Mouse (Mus musculus): ENCODE data around the gene Mex3b. TPM values are rescaled to one million over a fixed set of nuclear protein-coding genes. Genes with fewer than 3 reads are reported as not detected.

The Mex3b gene
- total and polyA plus RNA-seq, 3 experiments = 0.59 to 2.5 (median 2.1) TPM

GRCm38 (mm10) chr7:82838414-82838813, 28.7 kb upstream of the Mex3b start:
- H3K27ac ChIP-seq (ENCODE audit: insufficient read depth, low read depth) = no peak overlapping the region
- dilution Hi-C loops (cut with MboI; ENCODE audit: extremely low pct_ligation_motif_present, extremely low pct_unique_long_range_greater_than_20kb, low sequenced_read_pairs) = no loop called here
- in situ Hi-C loops (cut with MboI; ENCODE audit: low pct_ligation_motif_present, low pct_unique_long_range_greater_than_20kb, low sequenced_read_pairs) = no loop called here

GRCm38 (mm10) chr7:82838965-82839675, 28.0 kb upstream of the Mex3b start:
- no peak overlapping the region for H3K4me2 ChIP-seq (ENCODE audit: insufficient read depth, low read depth, poor library complexity, severe bottlenecking)
- H3K27ac ChIP-seq (ENCODE audit: insufficient read depth, low read depth) = no peak overlapping the region
- no peaks in the 10 kb centered on the region; the same call in 1 of the 2 replicates for H3K79me2 ChIP-seq (replicated peaks; ENCODE audit: control insufficient read depth, extremely low read depth, insufficient read depth, poor library complexity, severe bottlenecking)
- no peak overlapping the region for H3K4me3 ChIP-seq (replicated peaks in 1 of 3; ENCODE audit: low read depth in 2 of 3, low read length in 2 of 3, poor library complexity in 1 of 3)
- DNase-seq (ENCODE audit: extremely low read depth) = no peak
- H3K27me3 ChIP-seq (replicated peaks) = no peaks in the 10 kb centered on the region
- peaks cover 5 to 19% of the 10 kb centered on the region in 2 experiments; a peak in 3 of 4 replicates for H3K4me1 ChIP-seq (ENCODE audit: control insufficient read depth in 1 of 2, insufficient read depth in 2 of 2)
- in situ Hi-C loops (cut with MboI; ENCODE audit: low pct_ligation_motif_present, low pct_unique_long_range_greater_than_20kb, low sequenced_read_pairs) (no loop called here), dilution Hi-C loops (cut with MboI; ENCODE audit: extremely low pct_ligation_motif_present, extremely low pct_unique_long_range_greater_than_20kb, low sequenced_read_pairs) (no loop called here)
- H3K9ac ChIP-seq (ENCODE audit: insufficient read depth, low read depth) = no peak overlapping the region
- TF ChIP-seq MEF2A (IDR thresholded peaks at IDR 0.05; ENCODE audit: borderline replicate concordance, low read depth, low read length) (no peak), UBTF (IDR thresholded peaks at IDR 0.05; ENCODE audit: low read depth, low read length) (no peak), E2F4 (IDR thresholded peaks at IDR 0.05; ENCODE audit: insufficient replicate concordance, low read depth, low read length) (no peak), MAFK (IDR thresholded peaks at IDR 0.05; ENCODE audit: insufficient replicate concordance, low read length) (no peak), JUN (IDR thresholded peaks at IDR 0.05; ENCODE audit: insufficient read depth, low read depth, low read length) (no peak), POLR2A (IDR thresholded peaks at IDR 0.05; ENCODE audit: low read depth, low read length) (no peak), JUND (conservative IDR thresholded peaks at IDR 0.05; ENCODE audit: low read depth, low read length) (no peak), NRF1 (IDR thresholded peaks at IDR 0.05; ENCODE audit: low read depth, low read length) (no peak), MYC (IDR thresholded peaks at IDR 0.05; ENCODE audit: low read depth, low read length) (no peak), MXI1 (IDR thresholded peaks at IDR 0.05; ENCODE audit: low read depth, low read length) (no peak), NELFE (IDR thresholded peaks at IDR 0.05; ENCODE audit: low read depth, low read length) (no peak), CHD2 (IDR thresholded peaks at IDR 0.05; ENCODE audit: low read length) (no peak), POLR2AphosphoS2 (IDR thresholded peaks at IDR 0.05; ENCODE audit: low read depth, low read length) (no peak), CTCF (conservative IDR thresholded peaks at IDR 0.05 in 1 of 2, IDR thresholded peaks at IDR 0.05 in 1 of 2; ENCODE audit: low read depth in 2 of 2, low read length in 2 of 2) (no peak), KAT2A (IDR thresholded peaks at IDR 0.05; ENCODE audit: insufficient replicate concordance, low read length) (no peak), MAX (IDR thresholded peaks at IDR 0.05; ENCODE audit: low read length) (no peak), USF2 (conservative IDR thresholded peaks at IDR 0.05; ENCODE audit: low read depth, low read length) (no peak)
- no peaks in the 10 kb centered on the region for H3K9me3 ChIP-seq (replicated peaks; ENCODE audit: low read length)
- no peaks in the 10 kb centered on the region for H3K36me3 ChIP-seq (replicated peaks in 1 of 2; ENCODE audit: control insufficient read depth in 1 of 2, insufficient read depth in 1 of 2, low read length in 1 of 2)

More at GRCm38 (mm10) chr7:82838414-82838813, 28.7 kb upstream of the Mex3b start:
- Histone ChIP-seq H3K9me3 (replicated peaks; ENCODE audit: low read length) (no peaks in the 10 kb centered on the region), H3K79me2 (replicated peaks; ENCODE audit: control insufficient read depth, extremely low read depth, insufficient read depth, poor library complexity, severe bottlenecking) (no peaks in the 10 kb centered on the region; the same call in 1 of the 2 replicates), H3K4me1 (ENCODE audit: control insufficient read depth in 1 of 2, insufficient read depth in 2 of 2) (peaks cover 5 to 19% of the 10 kb centered on the region in 2 experiments; a peak in 3 of 4 replicates), H3K36me3 (replicated peaks in 1 of 2; ENCODE audit: control insufficient read depth in 1 of 2, insufficient read depth in 1 of 2, low read length in 1 of 2) (no peaks in the 10 kb centered on the region), H3K27me3 (replicated peaks) (no peaks in the 10 kb centered on the region), H3K4me3 (replicated peaks in 1 of 3; ENCODE audit: low read depth in 2 of 3, low read length in 2 of 3, poor library complexity in 1 of 3) (no peak overlapping the region), H3K9ac (ENCODE audit: insufficient read depth, low read depth) (no peak overlapping the region), H3K4me2 (ENCODE audit: insufficient read depth, low read depth, poor library complexity, severe bottlenecking) (no peak overlapping the region)
- TF ChIP-seq SIN3A (IDR thresholded peaks at IDR 0.05; ENCODE audit: low read length) (no peak), EP300 (IDR thresholded peaks at IDR 0.05; ENCODE audit: low read length) (no peak), ETS1 (conservative IDR thresholded peaks at IDR 0.05; ENCODE audit: low read depth, low read length) (no peak), JUND (conservative IDR thresholded peaks at IDR 0.05; ENCODE audit: low read depth, low read length) (no peak), PAX5 (IDR thresholded peaks at IDR 0.05; ENCODE audit: low read length) (no peak), ZKSCAN1 (IDR thresholded peaks at IDR 0.05; ENCODE audit: borderline replicate concordance, low read depth, low read length) (no peak), E2F4 (IDR thresholded peaks at IDR 0.05; ENCODE audit: insufficient replicate concordance, low read depth, low read length) (no peak), POLR2AphosphoS2 (IDR thresholded peaks at IDR 0.05; ENCODE audit: low read depth, low read length) (no peak), MYC (IDR thresholded peaks at IDR 0.05; ENCODE audit: low read depth, low read length) (no peak), POLR2A (IDR thresholded peaks at IDR 0.05; ENCODE audit: low read depth, low read length) (no peak), ZC3H11A (IDR thresholded peaks at IDR 0.05; ENCODE audit: low read depth, low read length) (no peak), RAD21 (IDR thresholded peaks at IDR 0.05; ENCODE audit: low read depth, low read length) (no peak), RCOR1 (conservative IDR thresholded peaks at IDR 0.05; ENCODE audit: low read depth, low read length) (no peak), CHD2 (IDR thresholded peaks at IDR 0.05; ENCODE audit: low read length) (no peak), TCF12 (IDR thresholded peaks at IDR 0.05; ENCODE audit: low read depth, low read length) (no peak), MAX (IDR thresholded peaks at IDR 0.05; ENCODE audit: low read length) (no peak), TBP (conservative IDR thresholded peaks at IDR 0.05; ENCODE audit: low read depth, low read length) (no peak)
- no peak for DNase-seq (ENCODE audit: extremely low read depth)

All from CH12.LX (cell line).